Mouse (Mus musculus): ENCODE data around the gene Sprr2i. TPM values are rescaled to one million over a fixed set of nuclear protein-coding genes. Genes with fewer than 3 reads are reported as not detected.

The Sprr2i gene
- polyA plus RNA-seq, 1 experiment from 2014 or later = not detected

DNA sequence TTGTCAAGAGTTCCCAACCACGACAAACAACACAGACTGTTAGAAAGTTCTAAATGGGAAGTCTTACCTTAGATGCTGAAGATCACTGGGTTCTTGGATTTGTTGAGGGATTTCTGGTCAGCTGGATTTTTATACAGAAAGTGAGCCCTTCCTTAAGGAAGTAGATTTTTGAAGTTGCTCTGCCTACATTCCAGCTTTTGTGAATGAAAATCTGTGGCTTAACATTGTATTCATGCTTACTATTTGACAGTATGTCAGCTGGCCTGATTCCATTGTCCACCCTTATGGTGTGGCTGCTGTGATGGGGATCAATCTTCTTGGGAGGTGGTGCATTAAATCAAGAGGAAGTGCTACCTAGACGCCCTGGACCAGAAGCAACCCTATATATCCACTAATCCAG, 50.8 kb downstream of the Sprr2i start, which contains the start of gene Sprr3:
Gene Sprr3 (minus strand): TSS at position 101 of the 400 bp plus-strand sequence.
- no peak for ATAC-seq (ENCODE audit: insufficient read depth)
- 46% methylated on average over 2 of the region's 2 CpGs for WGBS (ENCODE audit: insufficient replicate concordance)

More for the DNA sequence above, 50.8 kb downstream of the Sprr2i start, which contains the start of gene Sprr3:
- Histone ChIP-seq H3K4me2 (no peak within 1 kb of the TSS), H3K27me3 (no peaks in the 10 kb centered on the region), H3K4me1 (replicated peaks) (no peaks in the 10 kb centered on the region), H3K4me3 (replicated peaks) (no peak within 1 kb of the TSS), H3K9me3 (replicated peaks) (no peaks in the 10 kb centered on the region), H3K9ac (no peak within 1 kb of the TSS), H3K27ac (replicated peaks) (no peak within 1 kb of the TSS), H3K36me3 (replicated peaks) (no peaks in the 10 kb centered on the region)

Other genes with a start within 250 kb of the Sprr2i start
- gene Sprr2a1, start 192.2 kb upstream of the Sprr2i start, polyA plus RNA-seq (2015; fragmentation: Nextera tagmentation; extraction: Ambion mirVana) = not detected in 2 replicates
- 0.30 and 0.44 TPM in 2 replicates for gene Sprr2a2, start 192.1 kb upstream of the Sprr2i start, polyA plus RNA-seq (2015; fragmentation: Nextera tagmentation; extraction: Ambion mirVana)
- not detected in 2 replicates for gene Sprr2a3, start 122.6 kb upstream of the Sprr2i start, polyA plus RNA-seq (2015; fragmentation: Nextera tagmentation; extraction: Ambion mirVana)
- not detected in 2 replicates for gene Sprr2b, start 91.4 kb upstream of the Sprr2i start, polyA plus RNA-seq (2015; fragmentation: Nextera tagmentation; extraction: Ambion mirVana)
- gene Sprr2d, start 68.9 kb upstream of the Sprr2i start, polyA plus RNA-seq (2015; fragmentation: Nextera tagmentation; extraction: Ambion mirVana) = not detected in 2 replicates
- gene Sprr2e, start 55.8 kb upstream of the Sprr2i start, polyA plus RNA-seq (2015; fragmentation: Nextera tagmentation; extraction: Ambion mirVana) = not detected in 2 replicates
- gene Sprr2f, start 42.8 kb upstream of the Sprr2i start, polyA plus RNA-seq (2015; fragmentation: Nextera tagmentation; extraction: Ambion mirVana) = not detected in 2 replicates
- not detected in 2 replicates for gene Sprr2h, start 22.3 kb upstream of the Sprr2i start, polyA plus RNA-seq (2015; fragmentation: Nextera tagmentation; extraction: Ambion mirVana)
- gene Sprr2j-ps, start 10.1 kb downstream of the Sprr2i start, polyA plus RNA-seq (2015; fragmentation: Nextera tagmentation; extraction: Ambion mirVana) = not detected in 2 replicates
- 2.1 and 6.5 TPM in 2 replicates for gene Gm9774, start 21.4 kb downstream of the Sprr2i start, polyA plus RNA-seq (2015; fragmentation: Nextera tagmentation; extraction: Ambion mirVana)
- not detected in 2 replicates for gene Sprr2k, start 24.6 kb downstream of the Sprr2i start, polyA plus RNA-seq (2015; fragmentation: Nextera tagmentation; extraction: Ambion mirVana)
- gene Sprr1b, start 30.8 kb downstream of the Sprr2i start, polyA plus RNA-seq (2015; fragmentation: Nextera tagmentation; extraction: Ambion mirVana) = not detected in 2 replicates
- not detected in 2 replicates for gene Sprr3, start 50.7 kb downstream of the Sprr2i start, polyA plus RNA-seq (2015; fragmentation: Nextera tagmentation; extraction: Ambion mirVana)
- 0.20 and 0.22 TPM in 2 replicates for gene Sprr1a, start 77.9 kb downstream of the Sprr2i start, polyA plus RNA-seq (2015; fragmentation: Nextera tagmentation; extraction: Ambion mirVana)
- not detected in 2 replicates for gene Sprr4, start 92.5 kb downstream of the Sprr2i start, polyA plus RNA-seq (2015; fragmentation: Nextera tagmentation; extraction: Ambion mirVana)
- gene 2310046K23Rik, start 126.5 kb downstream of the Sprr2i start, polyA plus RNA-seq (2015; fragmentation: Nextera tagmentation; extraction: Ambion mirVana) = not detected in 2 replicates
- gene Ivl, start 165.7 kb downstream of the Sprr2i start, polyA plus RNA-seq (2015; fragmentation: Nextera tagmentation; extraction: Ambion mirVana) = 0.08 TPM in 1 of 2 replicates, not detected in the other
- not detected in 2 replicates for gene Smcp, start 181.0 kb downstream of the Sprr2i start, polyA plus RNA-seq (2015; fragmentation: Nextera tagmentation; extraction: Ambion mirVana)
- gene 2210017I01Rik, start 199.5 kb downstream of the Sprr2i start, polyA plus RNA-seq (2015; fragmentation: Nextera tagmentation; extraction: Ambion mirVana) = not detected in 2 replicates
- gene Lce6a, start 213.7 kb downstream of the Sprr2i start, polyA plus RNA-seq (2015; fragmentation: Nextera tagmentation; extraction: Ambion mirVana) = 0.15 TPM in 1 of 2 replicates, not detected in the other
- gene Lce1a1, start 240.3 kb downstream of the Sprr2i start, polyA plus RNA-seq (2015; fragmentation: Nextera tagmentation; extraction: Ambion mirVana) = not detected in 2 replicates
- gene Lce1b, start 248.9 kb downstream of the Sprr2i start, polyA plus RNA-seq (2015; fragmentation: Nextera tagmentation; extraction: Ambion mirVana) = not detected in 2 replicates